Mouse (Mus musculus): ENCODE data around the gene Ggta1.
A peak's percentile ranks its signal among the peaks of the same experiment; 100 is the strongest.
"Not testable (repeated sequence)": the region's sequence is repeated elsewhere in the genome, so short reads cannot be mapped to it uniquely, and the experiment has no call there.

Gene Ggta1

DNA sequence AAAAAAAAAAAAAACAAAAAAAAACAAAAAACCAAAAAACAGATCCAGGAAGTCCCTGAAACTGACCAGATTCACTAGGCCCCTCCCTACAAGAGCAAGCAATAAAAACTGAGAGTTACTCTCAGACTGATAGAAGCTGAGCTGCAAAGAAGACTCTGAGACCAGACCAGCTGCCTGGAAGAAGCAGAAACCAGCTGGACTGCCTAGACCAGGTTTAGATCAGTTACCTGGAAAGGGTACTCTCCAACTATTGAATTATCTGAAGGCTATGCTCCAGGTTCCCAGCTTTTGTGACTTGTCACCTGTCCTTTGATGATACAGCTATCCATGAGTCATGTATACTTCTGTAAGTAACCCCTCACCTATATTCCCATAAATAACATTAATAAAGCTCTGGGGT is 3.7 kb downstream of the Ggta1 start:
- DNase-seq: no peak

DNA sequence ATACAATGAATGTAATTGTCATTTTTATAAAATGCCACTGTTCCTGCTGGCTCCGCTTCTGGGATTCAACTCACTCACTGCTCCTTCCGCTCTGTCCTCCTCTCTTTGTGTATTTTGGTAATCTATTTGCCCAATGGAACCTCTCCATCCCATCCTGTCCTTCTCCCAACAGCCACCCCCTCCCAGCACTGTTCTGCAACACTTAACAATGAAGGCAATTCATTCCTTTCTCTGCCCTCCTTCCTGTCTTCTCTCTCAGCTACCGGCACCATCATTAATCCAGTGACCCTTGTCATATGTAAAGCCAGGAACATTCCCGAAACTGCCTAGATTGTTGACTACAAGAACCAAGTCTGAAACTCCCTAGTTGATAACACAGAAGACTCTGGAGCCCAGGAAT is 4.6 kb downstream of the Ggta1 start:
- DNase-seq: no peak

GRCm38 (mm10) chr2:35453736-35454135 is 9.3 kb downstream of the Ggta1 start:
- no peak for DNase-seq

- not testable (repeated sequence) for DNase-seq
These were observed 10.3 kb downstream of the Ggta1 start for GRCm38 (mm10) chr2:35452695-35453094.

DNA sequence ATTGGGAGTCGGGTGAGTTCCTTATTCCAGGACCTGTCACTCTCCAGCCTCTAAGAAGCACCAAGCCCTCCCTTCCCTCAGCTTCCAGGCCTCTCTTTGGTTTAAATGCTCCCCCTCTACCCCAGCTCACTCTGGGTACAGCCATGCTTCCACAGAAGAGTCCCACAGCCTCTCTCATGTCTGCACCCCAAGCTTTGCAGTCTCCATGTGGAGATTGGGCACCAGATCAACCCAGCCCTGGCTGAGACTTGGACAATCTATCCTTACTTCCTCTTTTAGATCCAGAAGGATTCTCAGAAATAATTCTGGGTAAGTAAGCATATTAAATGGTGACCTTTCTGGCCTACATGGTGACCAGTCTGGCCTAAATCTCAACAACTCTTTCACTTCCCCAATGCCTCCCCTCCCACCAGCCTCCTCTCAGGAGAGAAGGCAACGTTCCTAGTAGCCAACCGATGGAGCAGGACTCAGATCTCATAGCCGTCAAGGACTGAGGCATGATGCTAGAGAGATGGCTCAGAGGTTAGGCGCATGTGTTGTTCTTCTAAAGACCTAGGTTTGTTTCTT is 11.5 kb downstream of the Ggta1 start:
- DNase-seq: no peak

- DNase-seq: no peak
These were observed 12.2 kb downstream of the Ggta1 start for GRCm38 (mm10) chr2:35450856-35451255.

DNA sequence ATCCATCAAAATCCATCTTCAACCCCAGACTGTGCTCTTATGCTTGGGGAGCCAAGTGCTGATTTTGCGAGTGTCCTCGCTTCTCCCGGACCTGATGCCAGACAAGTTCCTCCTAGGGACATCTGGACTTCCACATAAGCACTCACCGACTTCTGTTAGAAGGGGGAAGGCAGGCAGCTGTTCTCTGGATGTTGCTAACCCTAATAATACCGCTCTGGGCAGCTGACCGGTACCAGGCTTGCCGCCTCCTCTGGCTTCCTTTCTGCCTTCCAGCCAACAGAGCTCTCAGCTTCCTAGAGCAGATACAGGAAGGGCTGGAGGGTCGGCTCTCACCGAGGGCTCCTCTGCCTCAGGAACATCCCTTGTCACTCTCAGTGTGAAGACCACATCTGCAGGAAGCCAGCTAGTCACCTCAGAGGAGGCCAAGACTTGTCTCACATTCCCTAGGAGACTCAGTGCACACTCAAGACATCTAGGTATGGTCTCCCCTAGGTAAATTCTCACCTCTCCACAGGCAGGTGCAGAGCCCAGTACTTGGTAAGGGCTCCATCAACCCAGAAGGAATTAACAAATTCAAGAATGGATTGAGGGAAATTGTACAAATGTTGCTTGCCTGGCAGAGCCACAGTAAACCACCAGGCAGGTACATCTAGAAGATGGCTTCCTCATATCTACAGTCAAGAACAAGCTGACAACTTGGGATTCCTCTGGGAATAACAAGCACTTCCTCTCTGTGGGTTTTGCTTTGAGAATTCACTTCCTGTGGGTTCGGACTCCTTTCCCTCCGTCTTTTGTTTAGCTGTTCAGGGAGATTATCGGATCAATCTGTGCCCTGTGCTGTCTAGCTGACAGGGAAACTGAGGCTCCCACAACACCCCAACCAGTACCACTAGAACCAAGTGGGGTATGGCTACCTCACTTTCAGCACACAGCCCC is 13.1 kb downstream of the Ggta1 start:
- no peak for DNase-seq

- DNase-seq: no peak
These were observed 13.9 kb downstream of the Ggta1 start for GRCm38 (mm10) chr2:35448914-35449670.

DNA sequence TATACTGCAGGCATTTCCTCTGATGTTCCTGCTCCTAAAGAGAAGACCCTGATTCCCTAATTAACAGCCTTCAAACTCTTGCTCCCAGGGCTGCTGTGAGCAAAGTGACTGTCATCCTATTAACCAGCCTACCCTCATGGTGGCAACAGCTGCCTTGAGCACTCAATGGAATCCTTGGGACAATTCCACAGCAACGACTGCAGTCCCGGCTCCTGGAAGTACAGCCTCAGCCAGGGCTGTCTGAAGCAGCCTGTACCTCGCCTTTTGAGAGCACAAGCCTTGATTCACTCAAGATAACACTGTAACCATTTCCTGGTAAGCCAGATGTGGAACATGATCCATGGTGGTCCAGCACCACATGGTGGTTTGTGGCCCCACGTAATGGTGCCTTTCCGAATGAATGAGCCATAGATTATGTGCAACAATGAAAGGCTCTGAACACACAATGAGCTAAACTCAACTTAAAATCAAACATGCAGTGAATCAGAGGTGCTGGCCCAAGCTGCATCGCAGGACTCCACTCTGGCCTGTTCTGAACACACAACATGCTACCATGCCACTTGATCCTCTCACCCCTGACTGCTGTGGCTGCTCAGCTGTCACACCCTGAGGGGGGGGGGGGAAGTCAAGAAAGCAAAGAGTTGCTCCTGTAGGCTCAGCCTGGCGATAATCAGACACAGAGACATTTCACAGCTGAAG is 14.7 kb downstream of the Ggta1 start:
- no peak for DNase-seq

- DNase-seq: no peak
These were observed 15.6 kb downstream of the Ggta1 start for GRCm38 (mm10) chr2:35447453-35447852.

- DNase-seq: no peak
These were observed 16.2 kb downstream of the Ggta1 start for GRCm38 (mm10) chr2:35446798-35447197.

GRCm38 (mm10) chr2:35446300-35446699 is 16.7 kb downstream of the Ggta1 start:
- no peak for DNase-seq

DNA sequence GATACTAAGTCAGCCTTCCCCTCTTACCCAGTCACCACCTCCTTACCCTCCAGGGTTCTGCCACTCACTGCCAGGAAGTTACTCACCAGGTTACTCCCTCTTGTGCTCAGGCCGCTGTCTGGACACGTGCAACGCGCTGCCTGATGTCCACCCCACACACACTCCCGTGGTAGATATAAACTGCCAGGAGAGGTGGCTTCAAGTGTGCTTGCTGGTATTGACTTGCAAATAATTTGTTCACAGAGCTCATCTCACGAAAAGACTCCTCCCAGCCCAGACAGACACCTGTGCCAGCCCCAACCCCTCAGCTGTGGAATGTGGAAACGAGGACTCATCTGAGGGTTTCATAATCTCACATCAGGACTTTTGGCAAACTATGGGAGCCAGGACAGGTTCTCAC is 17.4 kb downstream of the Ggta1 start:
- no peak for DNase-seq

DNA sequence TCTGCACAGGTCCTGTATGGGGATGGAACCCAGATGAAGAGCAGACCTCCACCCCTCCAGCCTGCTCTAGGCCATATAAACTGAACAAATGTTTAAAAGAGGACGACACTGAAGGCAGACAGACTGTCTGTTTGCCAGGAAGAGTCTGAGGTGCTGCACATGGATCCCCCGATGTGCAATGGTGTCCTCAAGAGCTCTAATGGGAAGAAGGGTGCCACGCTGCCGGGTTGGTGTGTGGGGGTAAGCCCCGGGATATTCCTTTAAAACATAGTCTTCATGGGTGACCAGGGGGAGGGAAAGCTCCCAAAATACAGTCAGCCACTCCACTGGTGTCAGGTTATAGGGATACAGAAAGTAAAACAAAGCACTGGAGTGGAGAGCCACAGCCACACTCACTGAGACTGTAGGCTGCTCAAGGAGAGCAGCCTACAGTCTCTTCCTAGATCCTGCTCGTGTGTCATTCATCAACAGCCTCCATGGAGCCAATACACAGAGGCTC is 18.2 kb downstream of the Ggta1 start:
- no peak for DNase-seq

GRCm38 (mm10) chr2:35443981-35444763 is 18.9 kb downstream of the Ggta1 start:
- DNase-seq: no peak

- DNase-seq: no peak
These were observed 19.7 kb downstream of the Ggta1 start for GRCm38 (mm10) chr2:35443325-35443724.

- DNase-seq: peak; percentile 22
These were observed 21.0 kb downstream of the Ggta1 start for GRCm38 (mm10) chr2:35442079-35442478.

GRCm38 (mm10) chr2:35441419-35441818 is 21.6 kb downstream of the Ggta1 start:
- DNase-seq: no peak

GRCm38 (mm10) chr2:35440480-35440879 is 22.6 kb downstream of the Ggta1 start:
- no peak for DNase-seq

DNA sequence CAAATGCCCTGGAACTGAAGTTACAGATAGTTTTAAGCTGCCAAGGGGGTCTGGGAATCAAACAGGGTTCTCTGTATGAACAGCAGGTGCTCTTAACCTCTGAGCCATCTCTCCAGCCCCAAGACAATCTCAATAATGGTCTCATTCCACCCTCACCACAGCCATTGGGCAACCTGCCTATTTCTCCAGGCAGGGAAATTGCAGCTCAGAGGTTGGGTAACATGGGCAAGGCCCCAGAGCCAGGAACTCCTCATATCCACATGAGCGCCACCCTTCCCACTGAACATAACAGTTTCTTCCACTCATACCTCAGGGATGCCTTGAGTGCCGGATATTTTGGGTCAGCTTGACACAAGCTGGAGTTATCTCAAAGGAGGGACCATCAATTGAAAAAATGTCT is 25.2 kb downstream of the Ggta1 start:
- no peak for DNase-seq

DNA sequence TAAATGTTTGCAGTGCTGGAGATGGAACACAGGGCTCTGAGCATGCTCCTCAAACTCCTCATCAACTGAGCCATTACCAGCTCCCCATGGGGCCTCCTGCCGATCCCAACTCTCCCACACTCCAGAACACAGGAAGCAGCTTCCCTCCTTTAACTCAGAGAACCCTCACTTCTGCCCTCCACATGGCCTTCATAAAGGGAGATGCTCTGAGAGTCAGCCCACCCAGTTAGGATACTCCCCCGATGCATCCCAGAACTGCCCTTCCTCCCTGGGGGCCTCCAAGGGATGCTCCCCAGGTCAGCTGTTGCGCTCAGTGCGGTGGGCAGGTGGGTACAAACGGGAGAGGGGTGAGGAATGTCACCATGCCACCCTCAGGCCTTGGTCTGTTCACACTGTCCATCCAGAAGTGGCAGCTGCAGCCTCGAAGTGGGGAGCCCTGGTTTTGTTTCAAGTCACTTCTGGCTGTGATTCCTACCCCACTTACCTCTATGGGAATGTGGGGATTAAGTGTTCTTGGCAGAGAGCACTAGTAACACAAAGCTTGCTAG is 28.4 kb downstream of the Ggta1 start:
- DNase-seq: no peak

- DNase-seq: no peak
These were observed 29.6 kb downstream of the Ggta1 start for GRCm38 (mm10) chr2:35433428-35433827.

Measured in right cerebral cortex, postnatal 14 days (tissue).